35 mouse cellular contexts compared by ENCODE assay signal in the genomic region with DNA sequence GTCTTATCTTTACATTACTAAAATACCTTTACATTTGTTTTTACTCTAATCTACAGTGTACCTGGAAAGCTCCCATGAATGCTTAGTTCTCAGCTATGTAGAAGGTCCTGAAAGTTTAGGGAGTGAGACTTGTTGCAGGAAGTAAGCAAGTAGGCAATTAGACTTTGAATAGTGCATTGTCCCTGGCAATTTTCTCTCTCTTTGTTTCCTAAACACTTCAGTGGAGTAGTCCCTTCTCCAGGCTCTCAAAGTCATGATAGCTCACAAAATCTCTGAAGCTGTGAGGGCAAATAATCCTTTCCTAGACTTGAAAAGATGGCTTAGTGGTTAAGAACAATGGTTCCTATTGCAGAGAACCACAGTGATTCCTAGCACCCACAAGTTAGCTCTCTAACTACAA.
"Had no signal": no experiment of that assay in that cellular context is flagged by ENCODE, and none has a peak within 500 bp of the region (broad histone marks: within the 10 kb centered on the region; RNA-seq: fewer than 3 reads in every experiment).

No protein-coding gene starts in this region.

- H3K4me3 ChIP-seq: heart, embryonic 12.5 days; heart, embryonic 13.5 days; heart, embryonic 15.5 days; hindbrain, embryonic 10.5 days; hindbrain, embryonic 12.5 days; hindbrain, embryonic 13.5 days; hindbrain, embryonic 15.5 days; intestine, embryonic 15.5 days; kidney, embryonic 15.5 days; layer of hippocampus, adult 2 months; left cerebral cortex, adult 2 months had no signal

- H3K27me3 ChIP-seq: heart, embryonic 12.5 days; heart, embryonic 13.5 days; heart, embryonic 15.5 days; hindbrain, embryonic 12.5 days; hindbrain, embryonic 13.5 days; hindbrain, embryonic 15.5 days; intestine, embryonic 15.5 days; kidney, embryonic 15.5 days had no signal

- H3K9me3 ChIP-seq: heart, embryonic 12.5 days; heart, embryonic 13.5 days; heart, embryonic 15.5 days; hindbrain, embryonic 10.5 days; hindbrain, embryonic 12.5 days; hindbrain, embryonic 13.5 days; hindbrain, embryonic 15.5 days; intestine, embryonic 15.5 days; kidney, embryonic 15.5 days had no signal

- H3K4me2 ChIP-seq: heart, embryonic 11.5 days; heart, embryonic 12.5 days; heart, embryonic 13.5 days; heart, embryonic 15.5 days; hindbrain, embryonic 12.5 days; hindbrain, embryonic 13.5 days; hindbrain, embryonic 14.5 days; hindbrain, embryonic 15.5 days; intestine, embryonic 15.5 days; kidney, embryonic 15.5 days had no signal

- H3K27ac ChIP-seq: heart, embryonic 13.5 days; heart, embryonic 15.5 days; hindbrain, embryonic 10.5 days; hindbrain, embryonic 12.5 days; hindbrain, embryonic 13.5 days; hindbrain, embryonic 14.5 days; hindbrain, embryonic 15.5 days; hindbrain, postnatal 0 days; intestine, embryonic 15.5 days; kidney, embryonic 15.5 days; kidney, postnatal 0 days; layer of hippocampus, adult 2 months; left cerebral cortex, adult 2 months had no signal

- H3K4me1 ChIP-seq: heart, embryonic 12.5 days; heart, embryonic 13.5 days; heart, embryonic 15.5 days; hindbrain, embryonic 10.5 days; hindbrain, embryonic 12.5 days; hindbrain, embryonic 13.5 days; hindbrain, embryonic 15.5 days; intestine, embryonic 15.5 days; kidney, embryonic 15.5 days had no signal

- DNase-seq: heart, postnatal 10 days; heart, postnatal 14 days; heart, postnatal 36 days; heart, postnatal 4 days; kidney, adult 11 months; kidney, adult 18-20 months; kidney, adult 2 months; kidney, adult 8-10 months; kidney, adult 9 months; kidney, postnatal 10 days; kidney, postnatal 14 days; kidney, postnatal 25 days; kidney, postnatal 36 days; kidney, postnatal 4 days; layer of hippocampus, adult 9-11 months; layer of hippocampus, postnatal 36 days had no signal

- ATAC-seq: hindbrain, embryonic 16.5 days; hindbrain, postnatal 0 days; inflammation-experienced regulatory T-cells, adult 6 months; intestine, embryonic 15.5 days; intestine, embryonic 16.5 days; intestine, postnatal 0 days had no signal

- H3K9ac ChIP-seq: heart, embryonic 12.5 days; heart, embryonic 13.5 days; heart, embryonic 15.5 days; hindbrain, embryonic 12.5 days; hindbrain, embryonic 13.5 days; hindbrain, embryonic 14.5 days; hindbrain, embryonic 15.5 days; intestine, embryonic 15.5 days; kidney, embryonic 15.5 days had no signal

- H3K36me3 ChIP-seq: heart, embryonic 12.5 days; heart, embryonic 13.5 days; heart, embryonic 15.5 days; hindbrain, embryonic 10.5 days; hindbrain, embryonic 12.5 days; hindbrain, embryonic 13.5 days; hindbrain, embryonic 15.5 days; intestine, embryonic 15.5 days; kidney, embryonic 15.5 days had no signal
